Mouse (Mus musculus) forebrain, embryonic 15.5 days (tissue): ENCODE results near the gene Cdkn1a. TPM values are rescaled to one million over a fixed set of nuclear protein-coding genes. Genes with fewer than 3 reads are reported as not detected.
"Not testable (repeated sequence)": the region's sequence is repeated elsewhere in the genome, so short reads cannot be mapped to it uniquely, and the experiment has no call there.

Source experiments
- ATAC-seq: fragments of 200-750 bp; cut with Nextera tagmentation; replicated peaks from 2 replicates; pipeline ENCODE4 v1.8.0; 2017; ENCODE audit warnings: mild to moderate bottlenecking, moderate TSS enrichment, moderate library complexity
- H3K27ac ChIP-seq: fragments of 300-500 bp; sonication (generic); replicated peaks from 2 replicates; pipeline ENCODE4 v1.5.1; 2015; ENCODE audit warnings: mild to moderate bottlenecking, inconsistent platforms
- H3K27me3 ChIP-seq: fragments of 300-500 bp; sonication (generic); 2 replicates; pipeline ENCODE4 v1.6.1; 2015; ENCODE audit warnings: inconsistent platforms
- H3K36me3 ChIP-seq: fragments of 300-500 bp; sonication (generic); 2 replicates; pipeline ENCODE4 v1.6.1; 2015; ENCODE audit warnings: mild to moderate bottlenecking, inconsistent platforms
- H3K4me1 ChIP-seq: fragments of 300-500 bp; sonication (generic); 2 replicates; pipeline ENCODE4 v1.6.1; 2015; ENCODE audit warnings: inconsistent platforms
- H3K4me2 ChIP-seq: fragments of 300-500 bp; sonication (generic); replicated peaks from 2 replicates; pipeline ENCODE4 v1.6.1; 2015; ENCODE audit warnings: mild to moderate bottlenecking, inconsistent platforms
- H3K4me3 ChIP-seq: fragments of 300-500 bp; sonication (generic); 2 replicates; pipeline ENCODE4 v1.5.1; 2015; ENCODE audit warnings: mild to moderate bottlenecking, inconsistent platforms
- H3K9ac ChIP-seq: fragments of 300-500 bp; sonication (generic); replicated peaks from 2 replicates; pipeline ENCODE4 v1.6.1; 2015; ENCODE audit warnings: mild to moderate bottlenecking, inconsistent platforms
- H3K9me3 ChIP-seq: fragments of 300-500 bp; sonication (generic); 2 replicates; pipeline ENCODE4 v1.6.1; 2016; ENCODE audit warnings: inconsistent platforms
- WGBS: fragments of 180-500 bp; shearing (Covaris S2); methylation state at CpG from one replicate; pipeline ENCODE4 v1.1.7; 2015; ENCODE audit warnings: mixed read lengths; 5-methylcytosine and 5-hydroxymethylcytosine counted together
- polyA plus RNA-seq: library from polyadenylated mRNA; unstranded; fragments of >200 nt; fragmentation: Nextera tagmentation; extraction: Ambion mirVana; gene quantifications from 2 replicates; pipeline ENCODE4 v1.2.1, GENCODE M21; 2015

Cdkn1a gene
- polyA plus RNA-seq, 1 experiment from 2014 or later, result 39.4 TPM

GRCm38 (mm10) chr17:29062119-29063035 is 28.4 kb upstream of the Cdkn1a start:
- Histone ChIP-seq H3K27ac (no peak overlapping the region), H3K9me3 (no peaks in the 10 kb centered on the region), H3K36me3 (no peaks in the 10 kb centered on the region), H3K4me2 (no peak overlapping the region), H3K4me3 (no peak overlapping the region), H3K9ac (no peak overlapping the region), H3K27me3 (no peaks in the 10 kb centered on the region), H3K4me1 (0 out of 2 replicates have a peak, but pooled peaks cover 3% of the 10 kb centered on the region)
- ATAC-seq, result no peak
- WGBS, result 61% methylated on average over 13 of the region's 13 CpGs

GRCm38 (mm10) chr17:29063121-29063987 is 27.4 kb upstream of the Cdkn1a start:
- Histone ChIP-seq H3K4me2 (no peak overlapping the region), H3K9ac (no peak overlapping the region)
- 59% methylated on average over 8 of the region's 8 CpGs for WGBS

GRCm38 (mm10) chr17:29063988-29064285 is 26.8 kb upstream of the Cdkn1a start:
- ATAC-seq, result no peak
- Histone ChIP-seq H3K4me2 (no peak overlapping the region), H3K4me1 (0 out of 2 replicates have a peak, but pooled peaks cover 3% of the 10 kb centered on the region), H3K9me3 (no peaks in the 10 kb centered on the region), H3K27me3 (no peaks in the 10 kb centered on the region), H3K9ac (no peak overlapping the region), H3K36me3 (no peaks in the 10 kb centered on the region), H3K4me3 (no peak overlapping the region), H3K27ac (no peak overlapping the region)
- WGBS, result 68% methylated on average over 2 of the region's 2 CpGs

More at GRCm38 (mm10) chr17:29063121-29063987, 27.4 kb upstream of the Cdkn1a start:
- Histone ChIP-seq H3K27me3 (no peaks in the 10 kb centered on the region), H3K9me3 (no peaks in the 10 kb centered on the region), H3K4me1 (0 out of 2 replicates have a peak, but pooled peaks cover 3% of the 10 kb centered on the region), H3K27ac (no peak overlapping the region), H3K36me3 (no peaks in the 10 kb centered on the region), H3K4me3 (no peak overlapping the region)
- no peak for ATAC-seq

- no peak for ATAC-seq
- Histone ChIP-seq H3K27me3 (no peaks in the 10 kb centered on the region), H3K4me3 (no peak overlapping the region), H3K4me2 (no peak overlapping the region), H3K9me3 (no peaks in the 10 kb centered on the region), H3K36me3 (no peaks in the 10 kb centered on the region), H3K9ac (no peak overlapping the region), H3K27ac (no peak overlapping the region), H3K4me1 (0 out of 2 replicates have a peak, but pooled peaks cover 3% of the 10 kb centered on the region)
- 81% methylated on average over 21 of the region's 21 CpGs for WGBS
Measured at GRCm38 (mm10) chr17:29065245-29065940, 25.4 kb upstream of the Cdkn1a start.

- no peak for ATAC-seq
- Histone ChIP-seq H3K4me1 (0 out of 2 replicates have a peak, but pooled peaks cover 3% of the 10 kb centered on the region), H3K27ac (no peak overlapping the region), H3K27me3 (no peaks in the 10 kb centered on the region), H3K4me2 (no peak overlapping the region), H3K36me3 (no peaks in the 10 kb centered on the region), H3K4me3 (no peak overlapping the region), H3K9ac (no peak overlapping the region), H3K9me3 (no peaks in the 10 kb centered on the region)
- WGBS, result 94% methylated on average over 3 of the region's 3 CpGs
Measured at GRCm38 (mm10) chr17:29065971-29066370, 24.8 kb upstream of the Cdkn1a start.

- H3K27ac ChIP-seq, H3K36me3 ChIP-seq, H3K4me3 ChIP-seq, ATAC-seq, H3K4me1 ChIP-seq, H3K9ac ChIP-seq, H3K4me2 ChIP-seq, H3K9me3 ChIP-seq, H3K27me3 ChIP-seq: not testable (repeated sequence)
- WGBS, result 85% methylated on average over 3 of the region's 3 CpGs
Measured at GRCm38 (mm10) chr17:29067416-29067815, 23.4 kb upstream of the Cdkn1a start.

GRCm38 (mm10) chr17:29067847-29068246 is 22.9 kb upstream of the Cdkn1a start:
- WGBS, result 59% methylated on average over 5 of the region's 5 CpGs
- H3K9ac ChIP-seq, result no peak overlapping the region
- no peak overlapping the region for H3K4me2 ChIP-seq
- H3K9me3 ChIP-seq, result no peaks in the 10 kb centered on the region
- no peak overlapping the region for H3K4me3 ChIP-seq
- no peak overlapping the region for H3K27ac ChIP-seq
- no peaks in the 10 kb centered on the region for H3K27me3 ChIP-seq
- no peak for ATAC-seq
- no peaks in the 10 kb centered on the region for H3K4me1 ChIP-seq
- no peaks in the 10 kb centered on the region for H3K36me3 ChIP-seq

GRCm38 (mm10) chr17:29069063-29069462 is 21.7 kb upstream of the Cdkn1a start:
- H3K27ac ChIP-seq, result no peak overlapping the region
- H3K36me3 ChIP-seq, result no peaks in the 10 kb centered on the region
- H3K9ac ChIP-seq, result no peak overlapping the region
- H3K27me3 ChIP-seq, result no peaks in the 10 kb centered on the region
- no peak for ATAC-seq
- no peaks in the 10 kb centered on the region for H3K4me1 ChIP-seq
- 85% methylated on average over 10 of the region's 10 CpGs for WGBS
- no peak overlapping the region for H3K4me2 ChIP-seq
- no peaks in the 10 kb centered on the region for H3K9me3 ChIP-seq
- no peak overlapping the region for H3K4me3 ChIP-seq

- H3K27ac ChIP-seq, result no peak overlapping the region
- no peaks in the 10 kb centered on the region for H3K27me3 ChIP-seq
- H3K4me1 ChIP-seq, result no peaks in the 10 kb centered on the region
- H3K4me2 ChIP-seq, result no peak overlapping the region
- H3K36me3 ChIP-seq, result no peaks in the 10 kb centered on the region
- 89% methylated on average over 5 of the region's 5 CpGs for WGBS
- ATAC-seq, result no peak
- no peak overlapping the region for H3K9ac ChIP-seq
- H3K4me3 ChIP-seq, result no peak overlapping the region
- no peaks in the 10 kb centered on the region for H3K9me3 ChIP-seq
Measured at GRCm38 (mm10) chr17:29071820-29072219, 19.0 kb upstream of the Cdkn1a start.

- H3K27me3 ChIP-seq, result no peaks in the 10 kb centered on the region
- peaks cover 1% of the 10 kb centered on the region for H3K4me1 ChIP-seq
- H3K4me3 ChIP-seq, result no peak overlapping the region
- H3K9me3 ChIP-seq, result no peaks in the 10 kb centered on the region
- 27% methylated on average over 11 of the region's 11 CpGs for WGBS
- no peak overlapping the region for H3K4me2 ChIP-seq
- H3K9ac ChIP-seq, result no peak overlapping the region
- no peak overlapping the region for H3K27ac ChIP-seq
- no peaks in the 10 kb centered on the region for H3K36me3 ChIP-seq
- no peak for ATAC-seq
Measured at GRCm38 (mm10) chr17:29072701-29073307, 18.0 kb upstream of the Cdkn1a start.

GRCm38 (mm10) chr17:29073313-29073712 is 17.5 kb upstream of the Cdkn1a start:
- Histone ChIP-seq H3K27me3 (no peaks in the 10 kb centered on the region), H3K9me3 (no peaks in the 10 kb centered on the region), H3K27ac (no peak overlapping the region), H3K4me3 (no peak overlapping the region), H3K4me2 (no peak overlapping the region), H3K9ac (no peak overlapping the region), H3K4me1 (peaks cover 6% of the 10 kb centered on the region), H3K36me3 (no peaks in the 10 kb centered on the region)
- 59% methylated on average over 5 of the region's 5 CpGs for WGBS
- ATAC-seq, result no peak
